Mouse (Mus musculus) left cerebral cortex, postnatal 14 days (tissue): ENCODE results near the gene Akr1c19. TPM values are rescaled to one million over a fixed set of nuclear protein-coding genes. Genes with fewer than 3 reads are reported as not detected.
"Not testable (repeated sequence)": the region's sequence is repeated elsewhere in the genome, so short reads cannot be mapped to it uniquely, and the experiment has no call there.

Source experiments
- DNase-seq, 2 experiments: peaks; one replicate each; pipeline ENCODE4 v3.0.0; 2021 to 2022; ENCODE audit warnings: low spot score in 2 of 2, mixed read lengths in 1 of 2
- intact Hi-C: fragments of 180-260 bp; cut with DNase I; formaldehyde crosslinking; loops from one replicate; pipeline ENCODE4 v1.15.1; 2025
- total RNA-seq, 2 experiments: library from RNA; stranded (reverse); gene quantifications; 2 replicates each; pipeline ENCODE4 v1.2.3; 2021

Akr1c19 gene
- total RNA-seq, 2 experiments from 2014 or later, result not detected

- intact Hi-C loops, result no loop called here
- DNase-seq, result no peak
Observed at GRCm38 (mm10) chr13:4264612-4265011, 36.1 kb downstream of the Akr1c19 start.

- DNase-seq, result no peak
Observed at GRCm38 (mm10) chr13:4265047-4265446, 36.5 kb downstream of the Akr1c19 start.

GRCm38 (mm10) chr13:4265455-4265854 is 37.0 kb downstream of the Akr1c19 start:
- intact Hi-C loops, DNase-seq: not testable (repeated sequence)

More at GRCm38 (mm10) chr13:4265047-4265446, 36.5 kb downstream of the Akr1c19 start:
- intact Hi-C loops, result no loop called here

- intact Hi-C loops, result no loop called here
- DNase-seq, result no peak
Observed at GRCm38 (mm10) chr13:4270860-4271259, 42.4 kb downstream of the Akr1c19 start.

- no peak for DNase-seq
- intact Hi-C loops, result no loop called here
Observed at GRCm38 (mm10) chr13:4277526-4277925, 49.0 kb downstream of the Akr1c19 start.

GRCm38 (mm10) chr13:4279284-4279683 is 50.8 kb downstream of the Akr1c19 start, which contains the start of gene Akr1c12:
Gene Akr1c12, minus strand, starts transcription at chr13:4279433.
- intact Hi-C loops, result no loop called here
- DNase-seq, result no peak

- intact Hi-C loops, result loop anchor here (2.0 to 5.0 kb wide), 4 partner anchors 94 to 269 kb away; no protein-coding TSS in a partner anchor
- peak; percentile 68 to 72 for DNase-seq
Observed at GRCm38 (mm10) chr13:4281471-4282412, 53.2 kb downstream of the Akr1c19 start.

GRCm38 (mm10) chr13:4296991-4297390 is 68.5 kb downstream of the Akr1c19 start:
- intact Hi-C loops, result no loop called here
- DNase-seq, result no peak

Other genes with a start within 250 kb of the Akr1c19 start
- 1 to 10 TPM; 2.1 to 2.4 TPM for gene Akr1c14, start 179.7 kb upstream of the Akr1c19 start, total RNA-seq
- gene Akr1c18, start 78.0 kb upstream of the Akr1c19 start, total RNA-seq, result 1 to 10 TPM; 1.4 to 1.6 TPM
- gene Akr1c13, start 37.5 kb upstream of the Akr1c19 start, total RNA-seq, result under 1 TPM in 1 of 2 experiments, not detected in 1; 0.99 TPM
- gene Akr1c12, start 50.7 kb downstream of the Akr1c19 start, total RNA-seq, result not detected
- gene Akr1c6, start 205.6 kb downstream of the Akr1c19 start, total RNA-seq, result not detected